8 mouse cellular contexts compared by ENCODE assay signal in genomic region chr15:21109009-21109841, GRCm38 (mm10).
DNase-seq lines count a peak whose midpoint lies in the region; ATAC-seq and TF ChIP-seq lines count a peak whose summit lies in the region.

No protein-coding gene starts in this region.

- no peaks in the 10 kb centered on the region for H3K9me3 ChIP-seq in heart, embryonic 16.5 days (replicated peaks; ENCODE audit: control insufficient read depth, low read length)
- no peaks in the 10 kb centered on the region for H3K9me3 ChIP-seq in liver, embryonic 13.5 days (replicated peaks)

- DNase-seq in left cerebral cortex, postnatal 14 days (ENCODE audit: low spot score in 2 of 2), result peak; percentile 6 to 8
- DNase-seq in left cerebral cortex, postnatal 10 days (ENCODE audit: extremely low spot score in 1 of 2, low spot score in 2 of 2), result no peak
- peak; percentile 23 for DNase-seq in embryo, embryonic 10 days (ENCODE audit: low spot score)
- no peak for DNase-seq in liver, embryonic 13.5 days
- DNase-seq in thymus, adult 2 months, result no peak
- no peak for DNase-seq in thymus, postnatal 10 days (ENCODE audit: low spot score in 2 of 2)
- no peak for DNase-seq in kidney, adult 18-20 months

- no peak for TF ChIP-seq CTCF in thymus, adult 2 months (IDR thresholded peaks at IDR 0.05; ENCODE audit: borderline replicate concordance, control insufficient read depth, extremely low read depth, insufficient read depth, low read length, poor library complexity)

- intact Hi-C loops in left cerebral cortex, postnatal 14 days (cut with DNase I), result no loop called here
- intact Hi-C loops in left cerebral cortex, postnatal 10 days (cut with DNase I), result loop anchor here (5.0 kb wide), 1 partner anchor 298 kb away; no protein-coding TSS in a partner anchor

- peak overlapping the region; percentile 68 for H3K4me2 ChIP-seq in heart, embryonic 16.5 days (ENCODE audit: low read depth, low read length)
- H3K4me2 ChIP-seq in liver, embryonic 13.5 days, result peak overlapping the region; percentile 24; the same call in 1 of the 2 replicates

- peak overlapping the region; percentile 57 for H3K9ac ChIP-seq in heart, embryonic 16.5 days (ENCODE audit: low read length)
- no peak overlapping the region for H3K9ac ChIP-seq in liver, embryonic 13.5 days

- H3K27me3 ChIP-seq in heart, embryonic 16.5 days (ENCODE audit: control insufficient read depth, insufficient read depth, low read length), result no peaks in the 10 kb centered on the region
- H3K27me3 ChIP-seq in liver, embryonic 13.5 days, result no peaks in the 10 kb centered on the region
- no peaks in the 10 kb centered on the region for H3K27me3 ChIP-seq in thymus, adult 2 months (ENCODE audit: control insufficient read depth, insufficient read depth, low read length)

- H3K27ac ChIP-seq in heart, embryonic 16.5 days (ENCODE audit: low read length), result no peak overlapping the region
- H3K27ac ChIP-seq in liver, embryonic 13.5 days, result no peak overlapping the region
- H3K27ac ChIP-seq in thymus, adult 2 months (ENCODE audit: control insufficient read depth, insufficient read depth, low read length), result no peak overlapping the region

- H3K36me3 ChIP-seq in heart, embryonic 16.5 days (ENCODE audit: control insufficient read depth, insufficient read depth), result no peaks in the 10 kb centered on the region
- H3K36me3 ChIP-seq in liver, embryonic 13.5 days, result no peaks in the 10 kb centered on the region
- H3K36me3 ChIP-seq in thymus, adult 2 months (ENCODE audit: control insufficient read depth, insufficient read depth, low read length), result no peaks in the 10 kb centered on the region

- no peak for TF ChIP-seq POLR2A in thymus, adult 2 months (IDR thresholded peaks at IDR 0.05; ENCODE audit: control insufficient read depth, extremely low read depth, insufficient read depth, low read length, poor library complexity)

- ATAC-seq in heart, embryonic 16.5 days (replicated peaks; ENCODE audit: extremely low read depth, insufficient read depth, low FRiP score), result no peak
- no peak for ATAC-seq in liver, embryonic 13.5 days (ENCODE audit: low read depth)

- peak overlapping the region; percentile 57 for H3K4me3 ChIP-seq in heart, embryonic 16.5 days (ENCODE audit: low read length)
- H3K4me3 ChIP-seq in liver, embryonic 13.5 days (replicated peaks), result no peak overlapping the region
- H3K4me3 ChIP-seq in thymus, adult 2 months (ENCODE audit: control insufficient read depth, insufficient read depth, low read length), result no peak overlapping the region

- WGBS in heart, embryonic 16.5 days, result 14% methylated on average over 11 of the region's 11 CpGs
- 17% methylated on average over 11 of the region's 11 CpGs for WGBS in liver, embryonic 13.5 days (ENCODE audit: insufficient replicate concordance)
- WGBS in thymus, adult 2 months, result 20% methylated on average over 11 of the region's 11 CpGs

- H3K4me1 ChIP-seq in heart, embryonic 16.5 days (ENCODE audit: control insufficient read depth, insufficient read depth, low read length), result peaks cover 2% of the 10 kb centered on the region; the same call in 1 of the 2 replicates
- H3K4me1 ChIP-seq in liver, embryonic 13.5 days (replicated peaks), result no peaks in the 10 kb centered on the region
- H3K4me1 ChIP-seq in thymus, adult 2 months (replicated peaks; ENCODE audit: control insufficient read depth, insufficient read depth, low read length), result no peaks in the 10 kb centered on the region

Comparison
In these comparisons a context has a peak if more than half of its experiments do, and no peak if none do; other contexts are left out.
1. DNase-seq: peak in left cerebral cortex, postnatal 14 days (2 of 2) and embryo, embryonic 10 days (single experiment); none in left cerebral cortex, postnatal 10 days (0 of 2), liver, embryonic 13.5 days (single experiment), thymus, adult 2 months (single experiment), thymus, postnatal 10 days (0 of 2) and kidney, adult 18-20 months (single experiment).